Mouse (Mus musculus): ENCODE data around the gene Gm11634. TPM values are rescaled to one million over a fixed set of nuclear protein-coding genes. Genes with fewer than 3 reads are reported as not detected.
"Not testable (repeated sequence)": the region's sequence is repeated elsewhere in the genome, so short reads cannot be mapped to it uniquely, and the experiment has no call there.

Gm11634 gene
- total and polyA plus RNA-seq, 2 experiments from 2014 or later: not detected

- Histone ChIP-seq H3K4me3 (ENCODE audit: low read depth, low read length) (no peak overlapping the region), H3K4me1 (ENCODE audit: insufficient read depth, low read length) (no peaks in the 10 kb centered on the region), H3K9me3 (ENCODE audit: low read length) (no peaks in the 10 kb centered on the region), H3K4me2 (ENCODE audit: low read depth, low read length, poor library complexity, severe bottlenecking) (no peak overlapping the region), H3K9ac (replicated peaks; ENCODE audit: low read length, poor library complexity, severe bottlenecking) (no peak overlapping the region), H3K27ac (ENCODE audit: low read depth, low read length) (no peak overlapping the region), H3K27me3 (ENCODE audit: insufficient read depth, low read length) (no peaks in the 10 kb centered on the region), H3K36me3 (ENCODE audit: insufficient read depth, low read length) (peaks cover 3% of the 10 kb centered on the region; the same call in 1 of the 2 replicates)
- ATAC-seq (ENCODE audit: low FRiP score) (no peak), DNase-seq (ENCODE audit: low spot score) (peak; percentile 42)
- peak; percentile 80 for TF ChIP-seq CTCF (IDR thresholded peaks at IDR 0.05)
- 27% methylated on average over 5 of the region's 5 CpGs for WGBS
Observed at GRCm38 (mm10) chr11:101589444-101589843, 9.6 kb downstream of the Gm11634 start.

GRCm38 (mm10) chr11:101588868-101589267 is 10.2 kb downstream of the Gm11634 start:
- no peaks in the 10 kb centered on the region for H3K27me3 ChIP-seq (ENCODE audit: insufficient read depth, low read length)
- TF ChIP-seq CTCF (IDR thresholded peaks at IDR 0.05): no peak
- H3K36me3 ChIP-seq (ENCODE audit: insufficient read depth, low read length): peaks cover 3% of the 10 kb centered on the region; the same call in 1 of the 2 replicates
- ATAC-seq (ENCODE audit: low FRiP score) (no peak), DNase-seq (ENCODE audit: low spot score) (no peak)
- H3K4me3 ChIP-seq (ENCODE audit: low read depth, low read length): no peak overlapping the region
- H3K9me3 ChIP-seq (ENCODE audit: low read length): no peaks in the 10 kb centered on the region
- no peak overlapping the region for H3K4me2 ChIP-seq (ENCODE audit: low read depth, low read length, poor library complexity, severe bottlenecking)
- WGBS: 94% methylated on average over 7 of the region's 7 CpGs
- no peak overlapping the region for H3K27ac ChIP-seq (ENCODE audit: low read depth, low read length)
- H3K9ac ChIP-seq (replicated peaks; ENCODE audit: low read length, poor library complexity, severe bottlenecking): no peak overlapping the region
- no peaks in the 10 kb centered on the region for H3K4me1 ChIP-seq (ENCODE audit: insufficient read depth, low read length)

- WGBS: 89% methylated on average over 10 of the region's 10 CpGs
- Histone ChIP-seq H3K9ac (replicated peaks; ENCODE audit: low read length, poor library complexity, severe bottlenecking) (no peak overlapping the region), H3K4me3 (ENCODE audit: low read depth, low read length) (no peak overlapping the region), H3K27me3 (ENCODE audit: insufficient read depth, low read length) (no peaks in the 10 kb centered on the region), H3K27ac (ENCODE audit: low read depth, low read length) (no peak overlapping the region), H3K4me2 (ENCODE audit: low read depth, low read length, poor library complexity, severe bottlenecking) (no peak overlapping the region), H3K36me3 (ENCODE audit: insufficient read depth, low read length) (peaks cover 3% of the 10 kb centered on the region; the same call in 1 of the 2 replicates), H3K9me3 (ENCODE audit: low read length) (no peaks in the 10 kb centered on the region), H3K4me1 (ENCODE audit: insufficient read depth, low read length) (no peaks in the 10 kb centered on the region)
- ATAC-seq (ENCODE audit: low FRiP score) (no peak), DNase-seq (ENCODE audit: low spot score) (no peak)
- no peak for TF ChIP-seq CTCF (IDR thresholded peaks at IDR 0.05)
Observed at GRCm38 (mm10) chr11:101587676-101588075, 11.4 kb downstream of the Gm11634 start.

- ATAC-seq (ENCODE audit: low FRiP score): no peak
- 83% methylated on average over 4 of the region's 4 CpGs for WGBS
Observed at GRCm38 (mm10) chr11:101585805-101586204, 13.3 kb downstream of the Gm11634 start.

GRCm38 (mm10) chr11:101585031-101585430 is 14.0 kb downstream of the Gm11634 start:
- DNase-seq (ENCODE audit: low spot score); H3K4me3 ChIP-seq (ENCODE audit: low read depth, low read length); ATAC-seq (ENCODE audit: low FRiP score); H3K9ac ChIP-seq (replicated peaks; ENCODE audit: low read length, poor library complexity, severe bottlenecking); H3K4me2 ChIP-seq (ENCODE audit: low read depth, low read length, poor library complexity, severe bottlenecking); H3K4me1 ChIP-seq (ENCODE audit: insufficient read depth, low read length); H3K27ac ChIP-seq (ENCODE audit: low read depth, low read length); H3K27me3 ChIP-seq (ENCODE audit: insufficient read depth, low read length); H3K9me3 ChIP-seq (ENCODE audit: low read length): not testable (repeated sequence)
- H3K36me3 ChIP-seq (ENCODE audit: insufficient read depth, low read length): peaks cover 11% of the 10 kb centered on the region
- 96% methylated on average over 1 of the region's 1 CpGs for WGBS

More at GRCm38 (mm10) chr11:101585805-101586204, 13.3 kb downstream of the Gm11634 start:
- H3K27me3 ChIP-seq (ENCODE audit: insufficient read depth, low read length): no peaks in the 10 kb centered on the region
- peaks cover 7% of the 10 kb centered on the region; the same call in 1 of the 2 replicates for H3K36me3 ChIP-seq (ENCODE audit: insufficient read depth, low read length)
- no peaks in the 10 kb centered on the region for H3K4me1 ChIP-seq (ENCODE audit: insufficient read depth, low read length)
- no peak overlapping the region for H3K4me2 ChIP-seq (ENCODE audit: low read depth, low read length, poor library complexity, severe bottlenecking)
- no peaks in the 10 kb centered on the region for H3K9me3 ChIP-seq (ENCODE audit: low read length)
- H3K9ac ChIP-seq (replicated peaks; ENCODE audit: low read length, poor library complexity, severe bottlenecking): no peak overlapping the region
- no peak overlapping the region for H3K27ac ChIP-seq (ENCODE audit: low read depth, low read length)
- no peak overlapping the region for H3K4me3 ChIP-seq (ENCODE audit: low read depth, low read length)
- DNase-seq (ENCODE audit: low spot score): no peak
- no peak for TF ChIP-seq CTCF (IDR thresholded peaks at IDR 0.05)

GRCm38 (mm10) chr11:101583205-101583604 is 15.9 kb downstream of the Gm11634 start:
- ATAC-seq (ENCODE audit: low FRiP score) (no peak), DNase-seq (ENCODE audit: low spot score) (no peak)
- Histone ChIP-seq H3K9ac (replicated peaks; ENCODE audit: low read length, poor library complexity, severe bottlenecking) (no peak overlapping the region), H3K4me3 (ENCODE audit: low read depth, low read length) (no peak overlapping the region), H3K27me3 (ENCODE audit: insufficient read depth, low read length) (no peaks in the 10 kb centered on the region), H3K4me2 (ENCODE audit: low read depth, low read length, poor library complexity, severe bottlenecking) (no peak overlapping the region), H3K36me3 (ENCODE audit: insufficient read depth, low read length) (peaks cover 20% of the 10 kb centered on the region), H3K4me1 (ENCODE audit: insufficient read depth, low read length) (no peaks in the 10 kb centered on the region), H3K27ac (ENCODE audit: low read depth, low read length) (no peak overlapping the region), H3K9me3 (ENCODE audit: low read length) (no peaks in the 10 kb centered on the region)
- no peak for TF ChIP-seq CTCF (IDR thresholded peaks at IDR 0.05)
- 96% methylated on average over 2 of the region's 2 CpGs for WGBS

Data from midbrain, postnatal 0 days (tissue).